Mouse (Mus musculus): ENCODE results near the gene Alcam. TPM values are rescaled to one million over a fixed set of nuclear protein-coding genes. Genes with fewer than 3 reads are reported as not detected.

The Alcam gene
- polyA plus RNA-seq, 1 experiment = 6.9 TPM

DNA sequence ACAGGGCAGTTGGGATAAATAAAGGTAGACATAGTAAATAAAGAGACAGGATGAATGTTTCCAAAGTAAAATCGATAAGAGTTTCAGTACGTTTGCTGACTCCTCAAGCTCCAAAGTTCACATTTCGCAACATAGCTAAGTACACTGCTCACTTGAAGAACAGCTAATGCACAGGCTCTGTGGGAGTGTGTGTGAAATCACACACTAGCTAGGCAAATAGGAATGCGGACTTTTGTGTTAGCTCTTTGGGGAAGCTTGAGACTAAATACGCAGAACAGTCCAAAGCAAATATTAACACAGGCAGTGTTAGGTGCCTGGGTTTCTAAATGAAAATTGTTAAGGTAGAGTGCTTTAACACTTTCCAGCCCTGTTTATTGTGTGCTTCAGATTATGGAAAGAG is 120.2 kb downstream of the Alcam start:
- DNase-seq = no peak
- H3K27ac ChIP-seq (ENCODE audit: insufficient read depth, low read depth, low read length) = no peak overlapping the region
- no peaks in the 10 kb centered on the region for H3K27me3 ChIP-seq (replicated peaks; ENCODE audit: control insufficient read depth, insufficient read depth, low read length)
- no peak overlapping the region for H3K4me3 ChIP-seq (ENCODE audit: insufficient read depth, low read depth, low read length)
- H3K36me3 ChIP-seq (ENCODE audit: control insufficient read depth, insufficient read depth, low read length) = no peaks in the 10 kb centered on the region
- TF ChIP-seq POLR2A (IDR thresholded peaks at IDR 0.05; ENCODE audit: low read depth, low read length) = no peak
- 60% methylated on average over 5 of the region's 5 CpGs for WGBS
- no peaks in the 10 kb centered on the region for H3K4me1 ChIP-seq (ENCODE audit: control insufficient read depth, insufficient read depth, low read length)

GRCm38 (mm10) chr16:52331341-52331830 is 122.5 kb downstream of the Alcam start:
- no peak for DNase-seq
- no peak overlapping the region for H3K4me3 ChIP-seq (ENCODE audit: insufficient read depth, low read depth, low read length)
- no peaks in the 10 kb centered on the region for H3K36me3 ChIP-seq (ENCODE audit: control insufficient read depth, insufficient read depth, low read length)
- TF ChIP-seq CTCF (conservative IDR thresholded peaks at IDR 0.05; ENCODE audit: insufficient read depth, insufficient read length, low read depth, low read length) (no peak), POLR2A (IDR thresholded peaks at IDR 0.05; ENCODE audit: low read depth, low read length) (no peak)
- H3K27ac ChIP-seq (ENCODE audit: insufficient read depth, low read depth, low read length) = no peak overlapping the region
- WGBS = 92% methylated on average over 3 of the region's 3 CpGs
- H3K27me3 ChIP-seq (replicated peaks; ENCODE audit: control insufficient read depth, insufficient read depth, low read length) = no peaks in the 10 kb centered on the region
- no peaks in the 10 kb centered on the region for H3K4me1 ChIP-seq (ENCODE audit: control insufficient read depth, insufficient read depth, low read length)

DNA sequence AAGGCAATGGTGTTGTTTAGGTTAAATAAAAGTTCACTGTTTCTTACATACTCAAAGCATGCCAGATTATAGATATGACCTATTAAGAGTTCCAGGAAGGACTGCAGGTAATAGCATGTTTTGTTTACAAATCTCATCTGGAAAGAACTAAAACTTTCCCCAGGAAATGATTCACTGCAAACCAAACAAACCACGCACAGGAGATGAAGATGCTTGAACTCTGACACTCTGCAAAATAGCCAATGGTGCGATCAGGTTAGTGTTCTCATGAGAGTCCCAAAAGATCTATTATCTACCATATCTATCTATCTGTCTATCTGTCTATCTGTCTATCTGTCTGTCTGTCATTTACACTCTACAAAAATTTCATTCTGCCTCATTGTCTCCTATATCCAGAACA is 124.5 kb downstream of the Alcam start:
- H3K4me1 ChIP-seq (ENCODE audit: control insufficient read depth, insufficient read depth, low read length) = no peaks in the 10 kb centered on the region
- H3K36me3 ChIP-seq (ENCODE audit: control insufficient read depth, insufficient read depth, low read length) = no peaks in the 10 kb centered on the region
- no peak for TF ChIP-seq POLR2A (IDR thresholded peaks at IDR 0.05; ENCODE audit: low read depth, low read length)
- TF ChIP-seq CTCF (conservative IDR thresholded peaks at IDR 0.05; ENCODE audit: insufficient read depth, insufficient read length, low read depth, low read length) = no peak
- H3K4me3 ChIP-seq (ENCODE audit: insufficient read depth, low read depth, low read length) = no peak overlapping the region
- WGBS = 57% methylated on average over 2 of the region's 2 CpGs
- no peaks in the 10 kb centered on the region for H3K27me3 ChIP-seq (replicated peaks; ENCODE audit: control insufficient read depth, insufficient read depth, low read length)
- DNase-seq = no peak
- H3K27ac ChIP-seq (ENCODE audit: insufficient read depth, low read depth, low read length) = no peak overlapping the region

- H3K27ac ChIP-seq (ENCODE audit: insufficient read depth, low read depth, low read length) = no peak overlapping the region
- no peak for TF ChIP-seq POLR2A (IDR thresholded peaks at IDR 0.05; ENCODE audit: low read depth, low read length)
- TF ChIP-seq CTCF (conservative IDR thresholded peaks at IDR 0.05; ENCODE audit: insufficient read depth, insufficient read length, low read depth, low read length) = no peak
- H3K27me3 ChIP-seq (replicated peaks; ENCODE audit: control insufficient read depth, insufficient read depth, low read length) = no peaks in the 10 kb centered on the region
- WGBS = 59% methylated on average over 1 of the region's 1 CpGs
- H3K4me1 ChIP-seq (ENCODE audit: control insufficient read depth, insufficient read depth, low read length) = no peaks in the 10 kb centered on the region
- H3K4me3 ChIP-seq (ENCODE audit: insufficient read depth, low read depth, low read length) = no peak overlapping the region
- DNase-seq = no peak
- H3K36me3 ChIP-seq (ENCODE audit: control insufficient read depth, insufficient read depth, low read length) = no peaks in the 10 kb centered on the region
Measured at GRCm38 (mm10) chr16:52319229-52319628, 134.6 kb downstream of the Alcam start.

- H3K27ac ChIP-seq (ENCODE audit: insufficient read depth, low read depth, low read length) = no peak overlapping the region
- 5% methylated on average over 9 of the region's 9 CpGs for WGBS
- H3K4me3 ChIP-seq (ENCODE audit: insufficient read depth, low read depth, low read length) = no peak overlapping the region
- no peak for TF ChIP-seq POLR2A (IDR thresholded peaks at IDR 0.05; ENCODE audit: low read depth, low read length)
- TF ChIP-seq CTCF (conservative IDR thresholded peaks at IDR 0.05; ENCODE audit: insufficient read depth, insufficient read length, low read depth, low read length) = peak; percentile 81
- H3K27me3 ChIP-seq (replicated peaks; ENCODE audit: control insufficient read depth, insufficient read depth, low read length) = no peaks in the 10 kb centered on the region
- DNase-seq = peak; percentile 71
- no peaks in the 10 kb centered on the region for H3K36me3 ChIP-seq (ENCODE audit: control insufficient read depth, insufficient read depth, low read length)
- H3K4me1 ChIP-seq (ENCODE audit: control insufficient read depth, insufficient read depth, low read length) = no peaks in the 10 kb centered on the region
Measured at GRCm38 (mm10) chr16:52311073-52311472, 142.8 kb downstream of the Alcam start.

DNA sequence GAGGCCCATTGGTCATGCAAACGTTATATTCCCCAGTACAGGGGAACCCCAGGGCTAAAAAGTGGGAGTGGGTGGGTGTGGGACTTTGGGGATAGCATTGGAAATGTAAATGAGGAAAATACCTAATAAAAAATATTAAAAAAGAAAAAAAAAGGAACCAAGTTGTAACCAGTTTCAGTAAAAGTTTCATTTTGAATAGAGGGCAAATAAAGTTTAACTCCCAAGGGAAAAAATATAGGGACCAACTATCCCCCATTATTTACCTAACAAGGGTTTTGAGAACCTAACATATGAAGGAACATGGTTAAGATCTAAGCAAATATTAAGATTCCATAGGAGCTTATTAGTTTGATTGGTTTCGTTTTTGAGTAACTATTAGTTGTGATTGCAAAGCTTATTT is 146.9 kb downstream of the Alcam start:
- H3K4me3 ChIP-seq (ENCODE audit: insufficient read depth, low read depth, low read length) = no peak overlapping the region
- no peaks in the 10 kb centered on the region for H3K27me3 ChIP-seq (replicated peaks; ENCODE audit: control insufficient read depth, insufficient read depth, low read length)
- no peaks in the 10 kb centered on the region for H3K4me1 ChIP-seq (ENCODE audit: control insufficient read depth, insufficient read depth, low read length)
- no peaks in the 10 kb centered on the region for H3K36me3 ChIP-seq (ENCODE audit: control insufficient read depth, insufficient read depth, low read length)
- H3K27ac ChIP-seq (ENCODE audit: insufficient read depth, low read depth, low read length) = no peak overlapping the region
- WGBS = 93% methylated on average over 2 of the region's 2 CpGs
- no peak for DNase-seq
- no peak for TF ChIP-seq POLR2A (IDR thresholded peaks at IDR 0.05; ENCODE audit: low read depth, low read length)

DNA sequence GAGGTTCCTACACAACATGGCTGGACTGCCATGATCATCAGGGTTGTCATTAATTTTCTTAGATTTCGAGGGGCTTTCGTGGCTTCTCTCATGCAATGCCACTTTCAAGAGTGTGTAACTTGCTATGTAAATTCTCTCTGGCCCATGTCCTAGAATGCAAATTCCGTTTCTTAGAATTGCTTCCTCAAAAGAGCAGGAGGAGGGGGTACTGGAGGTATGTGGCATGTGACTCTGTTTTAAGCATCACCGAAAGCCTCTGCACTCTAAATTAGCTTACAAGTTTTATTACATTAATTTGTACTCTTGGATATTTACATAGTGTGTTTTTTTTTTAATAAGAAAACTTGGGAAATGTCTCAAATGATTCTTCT is 150.4 kb downstream of the Alcam start:
- Histone ChIP-seq H3K27ac (ENCODE audit: insufficient read depth, low read depth, low read length) (no peak overlapping the region), H3K36me3 (ENCODE audit: control insufficient read depth, insufficient read depth, low read length) (no peaks in the 10 kb centered on the region), H3K27me3 (replicated peaks; ENCODE audit: control insufficient read depth, insufficient read depth, low read length) (no peaks in the 10 kb centered on the region), H3K4me3 (ENCODE audit: insufficient read depth, low read depth, low read length) (no peak overlapping the region), H3K4me1 (ENCODE audit: control insufficient read depth, insufficient read depth, low read length) (no peaks in the 10 kb centered on the region)
- WGBS = 56% methylated on average over 4 of the region's 4 CpGs
- DNase-seq = no peak
- TF ChIP-seq CTCF (conservative IDR thresholded peaks at IDR 0.05; ENCODE audit: insufficient read depth, insufficient read length, low read depth, low read length) (no peak), POLR2A (IDR thresholded peaks at IDR 0.05; ENCODE audit: low read depth, low read length) (no peak)

Data from kidney, adult 2 months (tissue).